Mouse (Mus musculus) ovary, postnatal 14 days (tissue): ENCODE results near the gene Cat.
A peak's percentile ranks its signal among the peaks of the same experiment; 100 is the strongest.

Experiments
- DNase-seq: peaks from one replicate; pipeline ENCODE4 v3.0.0; 2022; ENCODE audit warnings: low spot score

Gene Cat

GRCm38 (mm10) chr2:103484617-103485401, at the start of gene Cat:
Gene Cat (minus strand): TSS chr2:103485160.
- peak; percentile 91 for DNase-seq

- DNase-seq = no peak
Observed at GRCm38 (mm10) chr2:103525596-103525995, 40.6 kb upstream of the Cat start.

GRCm38 (mm10) chr2:103516472-103516871, 31.5 kb upstream of the Cat start:
- no peak for DNase-seq

GRCm38 (mm10) chr2:103515513-103516180, 30.7 kb upstream of the Cat start:
- DNase-seq = no peak

- no peak for DNase-seq
Observed at GRCm38 (mm10) chr2:103512066-103512795, 27.3 kb upstream of the Cat start.

- DNase-seq = no peak
Observed at GRCm38 (mm10) chr2:103511631-103512030, 26.7 kb upstream of the Cat start.

- no peak for DNase-seq
Observed at GRCm38 (mm10) chr2:103511042-103511441, 26.1 kb upstream of the Cat start.

- DNase-seq = no peak
Observed at GRCm38 (mm10) chr2:103507651-103508050, 22.7 kb upstream of the Cat start.

GRCm38 (mm10) chr2:103505956-103506355, 21.0 kb upstream of the Cat start:
- no peak for DNase-seq

- no peak for DNase-seq
Observed at GRCm38 (mm10) chr2:103504463-103504862, 19.5 kb upstream of the Cat start.

- DNase-seq = no peak
Observed at GRCm38 (mm10) chr2:103500769-103501168, 15.8 kb upstream of the Cat start.

- no peak for DNase-seq
Observed at GRCm38 (mm10) chr2:103495633-103496418, 10.9 kb upstream of the Cat start.

GRCm38 (mm10) chr2:103493827-103494226, 8.9 kb upstream of the Cat start:
- DNase-seq = no peak

- no peak for DNase-seq
Observed at GRCm38 (mm10) chr2:103492526-103492925, 7.6 kb upstream of the Cat start.

GRCm38 (mm10) chr2:103483986-103484520, 907 bp downstream of the Cat start:
- DNase-seq = no peak

- DNase-seq = no peak
Observed at GRCm38 (mm10) chr2:103483289-103483985, 1.5 kb downstream of the Cat start.

GRCm38 (mm10) chr2:103481314-103482231, 3.4 kb downstream of the Cat start:
- DNase-seq = no peak

- DNase-seq = no peak
Observed at GRCm38 (mm10) chr2:103480871-103481270, 4.1 kb downstream of the Cat start.

GRCm38 (mm10) chr2:103480240-103480639, 4.7 kb downstream of the Cat start:
- no peak for DNase-seq

GRCm38 (mm10) chr2:103478326-103478725, 6.6 kb downstream of the Cat start:
- no peak for DNase-seq
